Mouse (Mus musculus): ENCODE results near the gene Rpp38.

Gene Rpp38

GRCm38 (mm10) chr2:3332484-3333242 lies at the start of gene Rpp38:
Gene Rpp38, minus strand, starts transcription at chr2:3332643.
- peak; percentile 94 for DNase-seq (ENCODE audit: low read depth, low spot score)

- DNase-seq (ENCODE audit: low read depth, low spot score): no peak
Measured at GRCm38 (mm10) chr2:3365127-3365526, 32.7 kb upstream of the Rpp38 start.

GRCm38 (mm10) chr2:3361067-3361466 lies 28.6 kb upstream of the Rpp38 start:
- no peak for DNase-seq (ENCODE audit: low read depth, low spot score)

GRCm38 (mm10) chr2:3357887-3358286 lies 25.4 kb upstream of the Rpp38 start:
- no peak for DNase-seq (ENCODE audit: low read depth, low spot score)

- DNase-seq (ENCODE audit: low read depth, low spot score): no peak
Measured at GRCm38 (mm10) chr2:3356311-3356710, 23.9 kb upstream of the Rpp38 start.

- no peak for DNase-seq (ENCODE audit: low read depth, low spot score)
Measured at GRCm38 (mm10) chr2:3355793-3356192, 23.4 kb upstream of the Rpp38 start.

GRCm38 (mm10) chr2:3353160-3353559 lies 20.7 kb upstream of the Rpp38 start:
- no peak for DNase-seq (ENCODE audit: low read depth, low spot score)

GRCm38 (mm10) chr2:3348919-3349318 lies 16.5 kb upstream of the Rpp38 start:
- peak; percentile 34 for DNase-seq (ENCODE audit: low read depth, low spot score)

- no peak for DNase-seq (ENCODE audit: low read depth, low spot score)
Measured at GRCm38 (mm10) chr2:3348422-3348821, 16.0 kb upstream of the Rpp38 start.

GRCm38 (mm10) chr2:3335611-3336301 lies 3.3 kb upstream of the Rpp38 start, which contains the start of gene Acbd7:
Gene Acbd7, plus strand, starts transcription at chr2:3336168.
- DNase-seq (ENCODE audit: low read depth, low spot score): peak; percentile 76

GRCm38 (mm10) chr2:3333761-3334160 lies 1.3 kb upstream of the Rpp38 start:
- no peak for DNase-seq (ENCODE audit: low read depth, low spot score)

- DNase-seq (ENCODE audit: low read depth, low spot score): no peak
Measured at GRCm38 (mm10) chr2:3332056-3332455, 387 bp downstream of the Rpp38 start.

- no peak for DNase-seq (ENCODE audit: low read depth, low spot score)
Measured at GRCm38 (mm10) chr2:3331071-3331703, 1.3 kb downstream of the Rpp38 start.

- DNase-seq (ENCODE audit: low read depth, low spot score): no peak
Measured at GRCm38 (mm10) chr2:3327351-3327750, 5.1 kb downstream of the Rpp38 start.

- DNase-seq (ENCODE audit: low read depth, low spot score): no peak
Measured at GRCm38 (mm10) chr2:3326547-3326946, 5.9 kb downstream of the Rpp38 start.

GRCm38 (mm10) chr2:3324381-3325130 lies 7.9 kb downstream of the Rpp38 start:
- no peak for DNase-seq (ENCODE audit: low read depth, low spot score)

GRCm38 (mm10) chr2:3323132-3323531 lies 9.3 kb downstream of the Rpp38 start:
- no peak for DNase-seq (ENCODE audit: low read depth, low spot score)

- DNase-seq (ENCODE audit: low read depth, low spot score): no peak
Measured at GRCm38 (mm10) chr2:3305426-3306025, 26.9 kb downstream of the Rpp38 start.

GRCm38 (mm10) chr2:3295826-3296225 lies 36.6 kb downstream of the Rpp38 start:
- no peak for DNase-seq (ENCODE audit: low read depth, low spot score)

GRCm38 (mm10) chr2:3292170-3292569 lies 40.3 kb downstream of the Rpp38 start:
- no peak for DNase-seq (ENCODE audit: low read depth, low spot score)

GRCm38 (mm10) chr2:3289581-3289980 lies 42.9 kb downstream of the Rpp38 start:
- DNase-seq (ENCODE audit: low read depth, low spot score): no peak
